Mouse (Mus musculus) midbrain, embryonic 14.5 days (tissue): ENCODE measurements at regions not wholly inside any gene's neighbourhood (a gene's known extent, or its start where the extent isn't known, plus 50 kb on each side); places are given as distances from the start of the nearest gene placed in this dataset.

Source experiments
- ATAC-seq: fragments of 200-750 bp; cut with Nextera tagmentation; 2 replicates; pipeline ENCODE4 v1.8.0; 2017; ENCODE audit warnings: moderate number of reproducible peaks, moderate library complexity; ENCODE audit not compliant: low FRiP score, low TSS enrichment
- DNase-seq: peaks from one replicate; pipeline ENCODE4 v3.0.0-alpha.2; 2015
- H3K27ac ChIP-seq: fragments of 300-500 bp; sonication (generic); replicated peaks from 2 replicates; pipeline ENCODE4 v1.5.1; 2014; ENCODE audit warnings: mild to moderate bottlenecking, low read depth, low read length, moderate library complexity
- H3K27me3 ChIP-seq: fragments of 300-500 bp; sonication (generic); 2 replicates; pipeline ENCODE4 v1.6.1; 2014; ENCODE audit warnings: low read length, control low read depth, mixed read lengths; ENCODE audit not compliant: control insufficient read depth, insufficient read depth
- H3K36me3 ChIP-seq: fragments of 300-500 bp; sonication (generic); 2 replicates; pipeline ENCODE4 v1.6.1; 2014; ENCODE audit warnings: low read length, control low read depth; ENCODE audit not compliant: control insufficient read depth, insufficient read depth
- H3K4me1 ChIP-seq: fragments of 300-500 bp; sonication (generic); 2 replicates; pipeline ENCODE4 v1.6.1; 2014; ENCODE audit warnings: mild to moderate bottlenecking, antibody characterized with exemption, low read length, control low read depth; ENCODE audit not compliant: control insufficient read depth, insufficient read depth
- H3K4me2 ChIP-seq: fragments of 300-500 bp; sonication (generic); 2 replicates; pipeline ENCODE4 v1.6.1; 2014; ENCODE audit warnings: mild to moderate bottlenecking, low read length, moderate library complexity
- H3K4me3 ChIP-seq: fragments of 300-500 bp; sonication (generic); replicated peaks from 2 replicates; pipeline ENCODE4 v1.5.1; 2014; ENCODE audit warnings: low read depth, low read length
- H3K9ac ChIP-seq: fragments of 300-500 bp; sonication (generic); replicated peaks from 2 replicates; pipeline ENCODE4 v1.6.1; 2014; ENCODE audit warnings: mild to moderate bottlenecking, low read length, moderate library complexity
- H3K9me3 ChIP-seq: fragments of 300-500 bp; sonication (generic); 2 replicates; pipeline ENCODE4 v1.6.1; 2016; ENCODE audit warnings: low read length, control low read depth, mixed read lengths; ENCODE audit not compliant: control insufficient read depth
- WGBS: fragments of 180-500 bp; shearing (Covaris S2); extraction: QIAGEN DNeasy Blood & Tissue Kit; methylation state at CpG from one replicate; pipeline ENCODE4 v1.1.7; 2014; 5-methylcytosine and 5-hydroxymethylcytosine counted together

DNA sequence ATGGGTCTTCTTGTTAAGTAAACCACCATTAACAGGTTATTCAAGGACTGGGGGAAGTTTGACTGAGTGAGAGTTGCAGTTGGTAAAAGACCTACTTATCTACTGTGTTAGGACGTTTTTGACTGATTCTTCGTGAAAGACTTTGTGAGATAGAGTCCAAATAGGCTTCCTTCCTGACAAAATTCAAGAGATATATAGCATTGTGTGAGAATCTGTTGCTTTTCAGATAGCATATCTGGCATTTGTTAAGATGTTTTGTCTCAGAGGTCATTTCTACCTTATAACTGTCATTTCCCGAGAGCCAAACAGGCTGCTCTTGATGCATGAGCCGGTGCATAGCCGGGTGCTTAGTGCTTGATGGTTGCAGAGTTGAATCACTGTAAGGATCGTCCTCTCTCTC is 214.8 kb downstream of the Pten start:
- ATAC-seq (no peak), DNase-seq (no peak)
- H3K36me3 ChIP-seq: no peaks in the 10 kb centered on the region
- no peaks in the 10 kb centered on the region for H3K9me3 ChIP-seq
- no peak overlapping the region for H3K4me2 ChIP-seq
- no peaks in the 10 kb centered on the region for H3K27me3 ChIP-seq
- no peak overlapping the region for H3K27ac ChIP-seq
- H3K4me3 ChIP-seq: no peak overlapping the region
- no peak overlapping the region for H3K9ac ChIP-seq
- WGBS: 95% methylated on average over 6 of the region's 6 CpGs
- H3K4me1 ChIP-seq: no peaks in the 10 kb centered on the region

DNA sequence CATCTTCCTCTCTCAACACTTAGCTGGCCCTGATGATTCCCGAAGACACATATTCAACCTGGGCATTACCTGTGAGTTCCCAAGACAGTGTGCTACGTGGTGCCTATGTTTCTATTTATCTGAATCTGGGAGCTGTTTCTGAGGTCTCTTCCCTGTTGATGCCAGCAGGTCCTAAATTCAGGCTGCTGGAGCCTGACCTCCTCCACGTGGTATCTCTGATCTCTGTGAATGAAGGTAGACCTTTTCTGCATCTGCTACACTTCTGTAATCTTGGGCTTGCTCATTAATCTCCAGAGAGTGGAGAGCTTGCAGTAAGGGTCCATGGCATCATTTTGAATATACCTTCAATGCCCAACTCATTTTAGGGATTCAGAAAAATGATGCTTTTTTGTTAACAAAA is 215.8 kb downstream of the Pten start:
- H3K4me1 ChIP-seq: no peaks in the 10 kb centered on the region
- H3K36me3 ChIP-seq: no peaks in the 10 kb centered on the region
- no peaks in the 10 kb centered on the region for H3K9me3 ChIP-seq
- H3K4me2 ChIP-seq: no peak overlapping the region
- ATAC-seq: no peak
- no peak overlapping the region for H3K4me3 ChIP-seq
- no peaks in the 10 kb centered on the region for H3K27me3 ChIP-seq
- DNase-seq: no peak
- 83% methylated on average over 3 of the region's 3 CpGs for WGBS
- no peak overlapping the region for H3K9ac ChIP-seq
- no peak overlapping the region for H3K27ac ChIP-seq

DNA sequence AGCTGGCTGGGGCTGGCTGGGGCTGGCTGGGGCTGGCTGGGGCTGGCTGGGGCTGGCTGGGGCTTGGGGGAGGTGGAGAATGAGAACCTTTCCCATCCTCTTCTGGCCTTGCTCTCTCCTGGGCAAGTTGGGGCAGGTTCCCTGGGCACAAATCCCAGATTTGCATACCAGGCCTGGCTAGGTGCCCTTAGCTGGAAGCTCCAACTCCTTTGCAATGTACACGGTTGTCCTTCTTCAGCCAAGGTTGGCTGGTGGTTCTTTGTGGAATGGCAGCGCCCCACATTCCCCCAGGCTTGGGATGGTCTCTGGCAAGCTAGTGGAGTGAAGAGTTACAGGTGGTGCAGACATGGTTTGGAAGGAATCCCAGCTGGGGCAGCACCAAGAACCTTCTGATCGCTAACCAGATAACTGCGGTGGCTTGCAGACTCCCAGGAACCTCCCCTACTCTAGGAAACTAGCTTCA is 217.5 kb downstream of the Pten start:
- DNase-seq: no peak
- Histone ChIP-seq H3K4me1 (no peaks in the 10 kb centered on the region), H3K27ac (no peak overlapping the region), H3K4me2 (no peak overlapping the region), H3K4me3 (no peak overlapping the region), H3K9ac (no peak overlapping the region), H3K27me3 (no peaks in the 10 kb centered on the region), H3K36me3 (no peaks in the 10 kb centered on the region), H3K9me3 (no peaks in the 10 kb centered on the region)
- WGBS: 89% methylated on average over 4 of the region's 4 CpGs
- no peak for ATAC-seq

DNA sequence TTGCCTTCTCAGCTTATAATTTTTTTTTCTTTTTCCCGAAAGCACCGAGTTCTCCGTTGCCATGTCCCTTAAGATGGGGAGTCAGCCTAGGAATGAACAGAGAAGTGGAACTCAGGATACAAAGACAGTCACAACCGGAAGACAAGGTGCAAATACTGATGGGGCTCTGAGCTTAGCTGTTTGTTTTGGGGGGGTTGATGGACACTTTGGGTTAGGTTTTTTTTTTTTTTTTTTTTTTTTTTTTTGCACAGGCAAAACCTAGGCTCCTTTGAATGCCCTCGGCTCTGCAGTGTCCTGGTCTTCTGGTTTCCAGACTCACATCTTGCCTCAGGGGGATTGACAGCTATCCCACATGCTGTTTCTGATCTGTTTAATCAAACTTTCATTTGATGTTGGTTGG is 218.0 kb downstream of the Pten start:
- no peaks in the 10 kb centered on the region for H3K9me3 ChIP-seq
- H3K4me2 ChIP-seq: no peak overlapping the region
- H3K36me3 ChIP-seq: no peaks in the 10 kb centered on the region
- no peaks in the 10 kb centered on the region for H3K4me1 ChIP-seq
- H3K4me3 ChIP-seq: no peak overlapping the region
- DNase-seq: no peak
- no peak overlapping the region for H3K9ac ChIP-seq
- no peak for ATAC-seq
- WGBS: 88% methylated on average over 5 of the region's 5 CpGs
- H3K27ac ChIP-seq: no peak overlapping the region
- no peaks in the 10 kb centered on the region for H3K27me3 ChIP-seq

DNA sequence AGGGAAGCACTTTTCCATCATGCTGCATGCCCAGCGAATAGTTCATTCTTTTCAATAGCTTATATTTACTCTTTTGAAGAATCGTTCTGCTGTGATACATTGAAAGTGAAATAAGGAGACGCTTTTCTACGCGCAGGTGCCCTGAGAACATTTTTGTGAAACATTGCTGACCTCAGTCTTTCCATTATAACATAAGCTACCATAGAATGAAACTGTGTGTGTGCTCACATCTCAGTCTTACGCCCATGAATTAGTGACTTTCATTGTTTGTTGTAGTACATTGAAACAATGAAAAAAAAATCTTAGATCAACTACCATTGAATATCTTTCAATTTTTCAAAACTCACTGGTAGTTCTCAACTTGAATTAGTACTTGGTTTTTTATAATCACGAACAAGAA is 219.2 kb downstream of the Pten start:
- no peaks in the 10 kb centered on the region for H3K4me1 ChIP-seq
- H3K36me3 ChIP-seq: no peaks in the 10 kb centered on the region
- H3K9me3 ChIP-seq: no peaks in the 10 kb centered on the region
- H3K4me2 ChIP-seq: no peak overlapping the region
- no peak overlapping the region for H3K27ac ChIP-seq
- H3K4me3 ChIP-seq: no peak overlapping the region
- WGBS: 93% methylated on average over 7 of the region's 7 CpGs
- DNase-seq (no peak), ATAC-seq (no peak)
- H3K9ac ChIP-seq: no peak overlapping the region
- H3K27me3 ChIP-seq: no peaks in the 10 kb centered on the region

DNA sequence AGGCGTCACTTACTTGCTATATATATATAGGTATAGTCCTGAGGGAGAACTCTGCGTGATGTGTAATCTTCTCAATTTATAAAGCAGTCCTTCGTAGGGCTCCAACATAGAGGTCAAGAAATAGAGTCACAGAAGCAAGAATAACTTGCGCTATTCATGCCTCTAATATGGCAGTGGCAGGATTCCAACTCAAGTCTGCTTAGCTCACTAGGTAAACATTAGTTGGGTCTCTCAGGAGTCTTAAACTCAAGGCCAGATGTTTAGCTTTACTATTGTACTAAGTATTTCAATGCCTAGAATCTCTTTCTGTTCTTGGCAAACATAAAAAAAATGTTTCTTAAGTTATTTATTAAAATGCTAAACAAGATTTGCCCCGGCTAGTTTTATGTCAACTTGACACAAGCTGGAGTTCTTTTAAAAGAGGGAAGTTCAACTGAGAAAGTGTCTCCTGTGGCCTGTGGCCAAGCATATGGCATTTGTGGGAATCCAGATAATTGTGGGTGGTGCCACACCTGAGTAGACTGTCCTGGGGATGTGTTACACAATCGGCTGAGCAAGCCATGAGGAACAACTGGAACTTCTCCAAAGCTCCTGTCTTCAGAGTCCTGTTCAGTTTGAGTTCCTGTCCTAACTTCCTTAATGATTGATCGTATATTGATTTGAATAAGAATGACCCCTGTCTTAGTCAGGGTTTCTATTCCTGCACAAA is 220.9 kb downstream of the Pten start:
- no peak overlapping the region for H3K27ac ChIP-seq
- H3K36me3 ChIP-seq: no peaks in the 10 kb centered on the region
- H3K4me1 ChIP-seq: no peaks in the 10 kb centered on the region
- no peaks in the 10 kb centered on the region for H3K27me3 ChIP-seq
- ATAC-seq (no peak), DNase-seq (no peak)
- H3K9me3 ChIP-seq: no peaks in the 10 kb centered on the region
- H3K4me3 ChIP-seq: no peak overlapping the region
- H3K4me2 ChIP-seq: no peak overlapping the region
- 92% methylated on average over 7 of the region's 7 CpGs for WGBS
- H3K9ac ChIP-seq: no peak overlapping the region

DNA sequence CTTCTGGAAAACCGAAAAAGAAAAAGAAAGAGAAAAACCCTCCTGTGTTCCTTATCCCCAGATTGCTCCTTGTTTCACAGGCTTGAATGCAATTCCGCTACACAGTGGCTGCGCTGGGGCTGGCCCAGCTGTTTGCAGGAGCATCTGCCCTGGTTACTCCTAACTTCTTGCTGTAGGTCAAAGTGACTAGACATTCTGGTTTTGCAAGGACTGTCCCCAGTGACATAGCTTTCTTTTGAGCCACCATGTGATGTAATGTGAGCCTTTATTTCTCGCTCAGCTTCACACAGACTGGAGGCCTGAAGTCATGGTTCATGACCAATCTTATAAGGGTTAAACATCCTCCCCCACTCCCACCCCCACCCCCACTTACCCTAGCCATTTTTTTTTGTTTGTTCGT is 222.8 kb downstream of the Pten start:
- no peaks in the 10 kb centered on the region for H3K9me3 ChIP-seq
- no peak for DNase-seq
- no peak for ATAC-seq
- no peak overlapping the region for H3K4me3 ChIP-seq
- H3K9ac ChIP-seq: no peak overlapping the region
- no peak overlapping the region for H3K27ac ChIP-seq
- no peak overlapping the region for H3K4me2 ChIP-seq
- H3K27me3 ChIP-seq: no peaks in the 10 kb centered on the region
- no peaks in the 10 kb centered on the region for H3K4me1 ChIP-seq
- H3K36me3 ChIP-seq: no peaks in the 10 kb centered on the region
- WGBS: 87% methylated on average over 5 of the region's 5 CpGs

DNA sequence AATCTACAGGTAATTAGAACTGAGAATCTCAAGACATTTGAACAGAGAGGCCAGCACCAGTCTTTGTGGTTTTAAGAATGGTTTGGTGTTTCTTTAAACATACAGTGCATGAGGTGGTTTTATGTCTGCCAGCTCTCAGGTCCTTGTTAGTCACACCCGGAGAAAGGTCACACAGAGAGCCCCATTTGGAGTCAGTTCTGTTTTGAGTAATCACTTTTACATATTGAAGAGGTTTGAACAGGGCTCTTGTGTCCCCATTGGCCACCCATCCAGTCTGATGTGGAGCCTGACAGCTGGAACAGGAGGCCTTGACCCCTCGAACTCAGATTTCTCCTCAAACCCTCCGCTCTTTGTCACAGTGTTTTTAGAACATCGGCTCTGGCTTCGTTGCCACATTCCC is 231.4 kb downstream of the Pten start:
- WGBS: 75% methylated on average over 5 of the region's 5 CpGs
- H3K9me3 ChIP-seq: no peaks in the 10 kb centered on the region
- H3K4me1 ChIP-seq: no peaks in the 10 kb centered on the region
- H3K36me3 ChIP-seq: no peaks in the 10 kb centered on the region
- DNase-seq (no peak), ATAC-seq (no peak)
- no peak overlapping the region for H3K9ac ChIP-seq
- H3K4me3 ChIP-seq: no peak overlapping the region
- no peak overlapping the region for H3K4me2 ChIP-seq
- no peak overlapping the region for H3K27ac ChIP-seq
- H3K27me3 ChIP-seq: no peaks in the 10 kb centered on the region

DNA sequence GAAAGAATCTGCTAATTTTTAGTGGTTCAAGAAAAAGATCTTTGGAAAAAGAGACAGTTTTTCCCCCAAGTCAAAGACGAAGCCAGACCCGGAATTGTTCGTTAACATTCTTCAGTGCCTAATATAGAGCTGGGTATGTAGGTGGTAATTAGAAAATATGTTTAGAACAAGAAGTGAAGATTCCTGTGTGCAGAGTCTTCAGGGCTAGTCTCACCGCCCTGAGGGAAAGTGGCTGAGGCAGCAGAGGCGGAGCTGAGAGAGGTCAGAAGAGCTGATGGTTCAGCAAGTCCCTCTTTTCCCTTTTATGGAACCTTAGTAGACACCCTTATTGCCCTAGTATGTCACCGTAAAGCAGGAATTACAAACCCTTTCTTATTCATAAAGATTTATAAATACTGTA is 232.0 kb downstream of the Pten start:
- DNase-seq: no peak
- Histone ChIP-seq H3K36me3 (no peaks in the 10 kb centered on the region), H3K27ac (no peak overlapping the region), H3K4me1 (no peaks in the 10 kb centered on the region), H3K4me2 (no peak overlapping the region), H3K9me3 (no peaks in the 10 kb centered on the region), H3K9ac (no peak overlapping the region), H3K27me3 (no peaks in the 10 kb centered on the region), H3K4me3 (no peak overlapping the region)
- no peak for ATAC-seq
- WGBS: 88% methylated on average over 6 of the region's 6 CpGs
